Mouse (Mus musculus): ENCODE measurements around the gene Dnmt3a. TPM values are rescaled to one million over a fixed set of nuclear protein-coding genes. Genes with fewer than 3 reads are reported as not detected.

Dnmt3a gene
- polyA plus RNA-seq, 1 experiment from 2014 or later, result 56.5 TPM

Other genes starting within 250 kb of the Dnmt3a start
- 30.1 and 33.0 TPM in 2 replicates for gene Dtnb, start 233.6 kb upstream of the Dnmt3a start, polyA plus RNA-seq (2014; fragmentation: Nextera tagmentation; extraction: Ambion mirVana)
- 6.9 and 7.3 TPM in 2 replicates for gene Pomc, start 148.9 kb downstream of the Dnmt3a start, polyA plus RNA-seq (2014; fragmentation: Nextera tagmentation; extraction: Ambion mirVana)
- gene Efr3b, start 232.9 kb downstream of the Dnmt3a start, polyA plus RNA-seq (2014; fragmentation: Nextera tagmentation; extraction: Ambion mirVana), result 11.4 and 11.7 TPM in 2 replicates

Data from midbrain, embryonic 11.5 days (tissue).